Mouse (Mus musculus): Measurements from ENCODE around the gene Marveld3. TPM values are rescaled to one million over a fixed set of nuclear protein-coding genes. Genes with fewer than 3 reads are reported as not detected.

Marveld3 gene
- polyA plus RNA-seq, 1 experiment from 2014 or later, result 7.4 TPM

GRCm38 (mm10) chr8:109957167-109958028 is 4.6 kb downstream of the Marveld3 start:
- no peaks in the 10 kb centered on the region for H3K9me3 ChIP-seq (ENCODE audit: control insufficient read depth, low read length)
- H3K36me3 ChIP-seq (ENCODE audit: control insufficient read depth, insufficient read depth, low read length), result no peaks in the 10 kb centered on the region
- peak; percentile 60 for ATAC-seq (ENCODE audit: low read depth)
- peaks cover 17% of the 10 kb centered on the region for H3K27me3 ChIP-seq (ENCODE audit: control insufficient read depth, insufficient read depth, low read depth, low read length)
- no peak overlapping the region for H3K9ac ChIP-seq (ENCODE audit: low read length)
- H3K4me3 ChIP-seq (ENCODE audit: low read length), result no peak overlapping the region
- 0 out of 2 replicates have a peak overlapping the region, but pooled peaks have one; percentile 18 for H3K27ac ChIP-seq (ENCODE audit: low read length)
- 7% methylated on average over 16 of the region's 16 CpGs for WGBS
- H3K4me2 ChIP-seq (ENCODE audit: low read depth, low read length), result peak overlapping the region; percentile 19
- H3K4me1 ChIP-seq (replicated peaks; ENCODE audit: control insufficient read depth, insufficient read depth, low read length), result peaks cover 9% of the 10 kb centered on the region; the same call in 1 of the 2 replicates

GRCm38 (mm10) chr8:109954486-109954948 is 7.5 kb downstream of the Marveld3 start:
- WGBS, result 60% methylated on average over 13 of the region's 13 CpGs
- no peak for ATAC-seq (ENCODE audit: low read depth)
- Histone ChIP-seq H3K4me1 (replicated peaks; ENCODE audit: control insufficient read depth, insufficient read depth, low read length) (peaks cover 6% of the 10 kb centered on the region; the same call in 1 of the 2 replicates), H3K9me3 (ENCODE audit: control insufficient read depth, low read length) (no peaks in the 10 kb centered on the region), H3K4me2 (ENCODE audit: low read depth, low read length) (no peak overlapping the region), H3K27me3 (ENCODE audit: control insufficient read depth, insufficient read depth, low read depth, low read length) (0 out of 2 replicates have a peak, but pooled peaks cover 3% of the 10 kb centered on the region), H3K36me3 (ENCODE audit: control insufficient read depth, insufficient read depth, low read length) (no peaks in the 10 kb centered on the region), H3K4me3 (ENCODE audit: low read length) (no peak overlapping the region), H3K27ac (ENCODE audit: low read length) (no peak overlapping the region), H3K9ac (ENCODE audit: low read length) (no peak overlapping the region)

- H3K4me3 ChIP-seq (ENCODE audit: low read length), result no peak overlapping the region
- H3K4me1 ChIP-seq (replicated peaks; ENCODE audit: control insufficient read depth, insufficient read depth, low read length), result peaks cover under 1% of the 10 kb centered on the region
- H3K4me2 ChIP-seq (ENCODE audit: low read depth, low read length), result no peak overlapping the region
- ATAC-seq (ENCODE audit: low read depth), result no peak
- 55% methylated on average over 7 of the region's 7 CpGs for WGBS
- H3K9ac ChIP-seq (ENCODE audit: low read length), result no peak overlapping the region
- H3K27ac ChIP-seq (ENCODE audit: low read length), result no peak overlapping the region
- H3K27me3 ChIP-seq (ENCODE audit: control insufficient read depth, insufficient read depth, low read depth, low read length), result peaks cover 10% of the 10 kb centered on the region; the same call in 1 of the 2 replicates
- no peaks in the 10 kb centered on the region for H3K36me3 ChIP-seq (ENCODE audit: control insufficient read depth, insufficient read depth, low read length)
- H3K9me3 ChIP-seq (ENCODE audit: control insufficient read depth, low read length), result no peaks in the 10 kb centered on the region
Observed at GRCm38 (mm10) chr8:109952171-109952570, 9.8 kb downstream of the Marveld3 start.

- Histone ChIP-seq H3K4me1 (replicated peaks; ENCODE audit: control insufficient read depth, insufficient read depth, low read length) (no peaks in the 10 kb centered on the region; the same call in 1 of the 2 replicates), H3K36me3 (ENCODE audit: control insufficient read depth, insufficient read depth, low read length) (no peaks in the 10 kb centered on the region), H3K27me3 (ENCODE audit: control insufficient read depth, insufficient read depth, low read depth, low read length) (peaks cover 10% of the 10 kb centered on the region; the same call in 1 of the 2 replicates), H3K27ac (ENCODE audit: low read length) (no peak overlapping the region), H3K9me3 (ENCODE audit: control insufficient read depth, low read length) (no peaks in the 10 kb centered on the region), H3K4me2 (ENCODE audit: low read depth, low read length) (peak overlapping the region; percentile 56), H3K4me3 (ENCODE audit: low read length) (peak overlapping the region; percentile 16), H3K9ac (ENCODE audit: low read length) (peak overlapping the region; percentile 49)
- WGBS, result 5% methylated on average over 19 of the region's 19 CpGs
- ATAC-seq (ENCODE audit: low read depth), result peak; percentile 29; the same call in 1 of the 2 replicates
Observed at GRCm38 (mm10) chr8:109948285-109948564, 13.8 kb downstream of the Marveld3 start.

GRCm38 (mm10) chr8:109947447-109948284 is 14.3 kb downstream of the Marveld3 start:
- Histone ChIP-seq H3K27me3 (ENCODE audit: control insufficient read depth, insufficient read depth, low read depth, low read length) (peaks cover 10% of the 10 kb centered on the region; the same call in 1 of the 2 replicates), H3K9ac (ENCODE audit: low read length) (peak overlapping the region; percentile 49), H3K9me3 (ENCODE audit: control insufficient read depth, low read length) (no peaks in the 10 kb centered on the region), H3K4me1 (replicated peaks; ENCODE audit: control insufficient read depth, insufficient read depth, low read length) (no peaks in the 10 kb centered on the region; the same call in 1 of the 2 replicates), H3K4me2 (ENCODE audit: low read depth, low read length) (peak overlapping the region; percentile 56), H3K4me3 (ENCODE audit: low read length) (peak overlapping the region; percentile 16), H3K27ac (ENCODE audit: low read length) (no peak overlapping the region), H3K36me3 (ENCODE audit: control insufficient read depth, insufficient read depth, low read length) (no peaks in the 10 kb centered on the region)
- 2% methylated on average over 26 of the region's 26 CpGs for WGBS
- ATAC-seq (ENCODE audit: low read depth), result peak; percentile 70

GRCm38 (mm10) chr8:109946272-109946671 is 15.7 kb downstream of the Marveld3 start:
- Histone ChIP-seq H3K4me3 (ENCODE audit: low read length) (no peak overlapping the region), H3K27me3 (ENCODE audit: control insufficient read depth, insufficient read depth, low read depth, low read length) (peaks cover 10% of the 10 kb centered on the region; the same call in 1 of the 2 replicates), H3K36me3 (ENCODE audit: control insufficient read depth, insufficient read depth, low read length) (no peaks in the 10 kb centered on the region), H3K4me2 (ENCODE audit: low read depth, low read length) (no peak overlapping the region), H3K4me1 (replicated peaks; ENCODE audit: control insufficient read depth, insufficient read depth, low read length) (peaks cover 3% of the 10 kb centered on the region; the same call in 1 of the 2 replicates), H3K9ac (ENCODE audit: low read length) (no peak overlapping the region), H3K9me3 (ENCODE audit: control insufficient read depth, low read length) (no peaks in the 10 kb centered on the region), H3K27ac (ENCODE audit: low read length) (no peak overlapping the region)
- no peak for ATAC-seq (ENCODE audit: low read depth)
- 80% methylated on average over 7 of the region's 7 CpGs for WGBS

- Histone ChIP-seq H3K9me3 (ENCODE audit: control insufficient read depth, low read length) (no peaks in the 10 kb centered on the region), H3K4me1 (replicated peaks; ENCODE audit: control insufficient read depth, insufficient read depth, low read length) (peaks cover 3% of the 10 kb centered on the region; the same call in 1 of the 2 replicates), H3K27me3 (ENCODE audit: control insufficient read depth, insufficient read depth, low read depth, low read length) (peaks cover 10% of the 10 kb centered on the region; the same call in 1 of the 2 replicates), H3K4me3 (ENCODE audit: low read length) (no peak overlapping the region), H3K36me3 (ENCODE audit: control insufficient read depth, insufficient read depth, low read length) (peaks cover 4% of the 10 kb centered on the region), H3K27ac (ENCODE audit: low read length) (no peak overlapping the region), H3K9ac (ENCODE audit: low read length) (no peak overlapping the region), H3K4me2 (ENCODE audit: low read depth, low read length) (no peak overlapping the region)
- WGBS, result 67% methylated on average over 7 of the region's 7 CpGs
- no peak for ATAC-seq (ENCODE audit: low read depth)
Observed at GRCm38 (mm10) chr8:109945694-109946093, 16.3 kb downstream of the Marveld3 start.

GRCm38 (mm10) chr8:109945153-109945632 is 16.8 kb downstream of the Marveld3 start:
- H3K9ac ChIP-seq (ENCODE audit: low read length), result no peak overlapping the region
- peaks cover 7% of the 10 kb centered on the region; the same call in 1 of the 2 replicates for H3K27me3 ChIP-seq (ENCODE audit: control insufficient read depth, insufficient read depth, low read depth, low read length)
- ATAC-seq (ENCODE audit: low read depth), result no peak
- H3K4me1 ChIP-seq (replicated peaks; ENCODE audit: control insufficient read depth, insufficient read depth, low read length), result peaks cover 3% of the 10 kb centered on the region; the same call in 1 of the 2 replicates
- 51% methylated on average over 9 of the region's 9 CpGs for WGBS
- no peaks in the 10 kb centered on the region for H3K9me3 ChIP-seq (ENCODE audit: control insufficient read depth, low read length)
- no peak overlapping the region for H3K4me2 ChIP-seq (ENCODE audit: low read depth, low read length)
- H3K27ac ChIP-seq (ENCODE audit: low read length), result no peak overlapping the region
- H3K36me3 ChIP-seq (ENCODE audit: control insufficient read depth, insufficient read depth, low read length), result peaks cover 9% of the 10 kb centered on the region
- no peak overlapping the region for H3K4me3 ChIP-seq (ENCODE audit: low read length)
